Mouse (Mus musculus): ENCODE data around the gene Lypd8.
"Not testable (repeated sequence)": the region's sequence is repeated elsewhere in the genome, so short reads cannot be mapped to it uniquely, and the experiment has no call there.

The Lypd8 gene

GRCm38 (mm10) chr11:58378763-58379278 lies at the start of gene Lypd8:
Lypd8 (plus strand) TSS chr11:58379043.
- no peak for DNase-seq (ENCODE audit: low spot score)

- DNase-seq (ENCODE audit: low spot score), result no peak
Measured at GRCm38 (mm10) chr11:58329906-58330275, 49.0 kb upstream of the Lypd8 start.

GRCm38 (mm10) chr11:58330276-58331148 lies 48.3 kb upstream of the Lypd8 start, which contains the start of the genes Zfp672 and Sh3bp5l:
Zfp672 (minus strand) TSS chr11:58330339.
Sh3bp5l (plus strand) TSS chr11:58330724.
- peak; percentile 76 for DNase-seq (ENCODE audit: low spot score)

GRCm38 (mm10) chr11:58331149-58331495 lies 47.7 kb upstream of the Lypd8 start:
- no peak for DNase-seq (ENCODE audit: low spot score)

GRCm38 (mm10) chr11:58331546-58331945 lies 47.3 kb upstream of the Lypd8 start:
- no peak for DNase-seq (ENCODE audit: low spot score)

- DNase-seq (ENCODE audit: low spot score), result no peak
Measured at GRCm38 (mm10) chr11:58334746-58335145, 44.1 kb upstream of the Lypd8 start.

- DNase-seq (ENCODE audit: low spot score), result no peak
Measured at GRCm38 (mm10) chr11:58346745-58347144, 32.1 kb upstream of the Lypd8 start.

GRCm38 (mm10) chr11:58350628-58351027 lies 28.2 kb upstream of the Lypd8 start:
- no peak for DNase-seq (ENCODE audit: low spot score)

GRCm38 (mm10) chr11:58351179-58351578 lies 27.7 kb upstream of the Lypd8 start:
- no peak for DNase-seq (ENCODE audit: low spot score)

- DNase-seq (ENCODE audit: low spot score), result no peak
Measured at GRCm38 (mm10) chr11:58352681-58353548, 25.9 kb upstream of the Lypd8 start.

GRCm38 (mm10) chr11:58353709-58354108 lies 25.1 kb upstream of the Lypd8 start:
- no peak for DNase-seq (ENCODE audit: low spot score)

- DNase-seq (ENCODE audit: low spot score), result no peak
Measured at GRCm38 (mm10) chr11:58354476-58354875, 24.4 kb upstream of the Lypd8 start.

- no peak for DNase-seq (ENCODE audit: low spot score)
Measured at GRCm38 (mm10) chr11:58354927-58355326, 23.9 kb upstream of the Lypd8 start.

GRCm38 (mm10) chr11:58357042-58357441 lies 21.8 kb upstream of the Lypd8 start:
- no peak for DNase-seq (ENCODE audit: low spot score)

GRCm38 (mm10) chr11:58357844-58358534 lies 20.9 kb upstream of the Lypd8 start:
- DNase-seq (ENCODE audit: low spot score), result no peak

- not testable (repeated sequence) for DNase-seq (ENCODE audit: low spot score)
Measured at GRCm38 (mm10) chr11:58362562-58362961, 16.3 kb upstream of the Lypd8 start.

- no peak for DNase-seq (ENCODE audit: low spot score)
Measured at GRCm38 (mm10) chr11:58364454-58364853, 14.4 kb upstream of the Lypd8 start.

GRCm38 (mm10) chr11:58366191-58366590 lies 12.7 kb upstream of the Lypd8 start:
- DNase-seq (ENCODE audit: low spot score), result not testable (repeated sequence)

GRCm38 (mm10) chr11:58377273-58377672 lies 1.6 kb upstream of the Lypd8 start:
- DNase-seq (ENCODE audit: low spot score), result no peak

GRCm38 (mm10) chr11:58377686-58378085 lies 1.2 kb upstream of the Lypd8 start:
- DNase-seq (ENCODE audit: low spot score), result no peak

GRCm38 (mm10) chr11:58379516-58379915 lies 673 bp downstream of the Lypd8 start:
- DNase-seq (ENCODE audit: low spot score), result no peak

GRCm38 (mm10) chr11:58382471-58382870 lies 3.6 kb downstream of the Lypd8 start:
- no peak for DNase-seq (ENCODE audit: low spot score)
